Mouse (Mus musculus) thymus, postnatal 25 days (tissue): ENCODE results near the gene Wdr54.

Experiments used
- DNase-seq: peaks from one replicate; pipeline ENCODE4 v3.0.0; 2022

Wdr54 gene

GRCm38 (mm10) chr6:83101688-83102556, 54.3 kb downstream of the Wdr54 start:
- peak; percentile 81 for DNase-seq

GRCm38 (mm10) chr6:83101316-83101687, 54.9 kb downstream of the Wdr54 start, which contains the start of the genes Ccdc142 and Gm42688:
Gene Ccdc142, plus strand, starts transcription at chr6:83101601.
Gene Gm42688, plus strand, starts transcription at chr6:83101617.
- DNase-seq: peak; percentile 93
